Mouse (Mus musculus): ENCODE results near the gene Teddm3.
"Not testable (repeated sequence)": the region's sequence is repeated elsewhere in the genome, so short reads cannot be mapped to it uniquely, and the experiment has no call there.

The Teddm3 gene

GRCm38 (mm10) chr16:21151564-21152361, 2.0 kb downstream of the Teddm3 start:
- DNase-seq (ENCODE audit: low spot score in 2 of 2) = no peak

- no peak for DNase-seq (ENCODE audit: low spot score in 2 of 2)
These were observed 3.9 kb downstream of the Teddm3 start for GRCm38 (mm10) chr16:21149896-21150295.

DNA sequence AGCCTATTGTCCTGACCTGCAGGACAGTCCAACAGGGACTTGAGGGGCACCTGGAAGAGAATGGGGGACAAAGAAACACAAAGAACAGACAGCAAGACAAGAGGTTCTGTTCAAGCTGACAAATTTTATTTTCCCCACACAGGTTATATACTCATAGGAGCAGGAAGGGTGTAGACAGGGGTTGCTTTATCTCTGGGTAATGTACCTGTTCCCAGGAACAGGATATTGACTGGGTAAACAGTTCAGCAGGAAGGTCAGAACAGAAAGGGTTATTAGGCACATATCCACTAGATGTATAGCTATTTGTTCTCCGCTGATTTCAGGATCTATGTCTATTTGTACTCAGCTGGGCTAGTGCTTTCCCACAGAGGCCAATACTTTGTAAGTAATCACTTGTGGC, 5.3 kb downstream of the Teddm3 start:
- DNase-seq (ENCODE audit: low spot score in 2 of 2) = not testable (repeated sequence)

GRCm38 (mm10) chr16:21136312-21137083, 17.3 kb downstream of the Teddm3 start:
- no peak for DNase-seq (ENCODE audit: low spot score in 2 of 2)

- DNase-seq (ENCODE audit: low spot score in 2 of 2) = not testable (repeated sequence)
These were observed 26.1 kb downstream of the Teddm3 start for GRCm38 (mm10) chr16:21127666-21128065.

GRCm38 (mm10) chr16:21122776-21123175, 31.0 kb downstream of the Teddm3 start:
- DNase-seq (ENCODE audit: low spot score in 2 of 2) = not testable (repeated sequence)

- DNase-seq (ENCODE audit: low spot score in 2 of 2) = no peak
These were observed 37.7 kb downstream of the Teddm3 start for GRCm38 (mm10) chr16:21116078-21116477.

DNA sequence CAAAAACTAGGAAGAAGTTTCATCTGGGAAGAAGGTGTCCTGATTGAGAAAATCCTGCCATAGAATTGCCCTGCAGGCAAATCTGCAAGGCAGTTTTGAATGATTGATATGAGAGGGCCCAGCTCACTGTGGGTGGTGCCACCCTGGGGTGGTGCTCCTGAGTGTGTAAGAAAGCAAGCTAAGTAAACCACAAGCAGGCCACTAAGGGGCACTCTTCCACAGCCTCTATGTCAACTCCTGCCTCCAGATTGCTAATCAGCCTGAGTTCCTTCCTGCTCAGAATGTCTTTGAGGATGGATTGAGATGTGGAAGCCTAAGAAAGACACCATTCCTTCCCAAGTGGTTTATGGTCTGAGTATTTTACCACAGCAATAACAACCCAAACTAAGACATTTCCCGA, 44.3 kb downstream of the Teddm3 start:
- no peak for DNase-seq (ENCODE audit: low spot score in 2 of 2)

All from frontal cortex, postnatal 36 days (tissue).